Mouse (Mus musculus) bone marrow macrophage, adult 2 months (primary cell): Measurements from ENCODE around the gene Gcsam. TPM values are rescaled to one million over a fixed set of nuclear protein-coding genes. Genes with fewer than 3 reads are reported as not detected.
A peak's percentile ranks its signal among the peaks of the same experiment; 100 is the strongest.

Source experiments
- H3K27ac ChIP-seq: 2 replicates; pipeline ENCODE4 v1.5.1; 2012; ENCODE audit warnings: low read depth, low read length; ENCODE audit not compliant: insufficient read depth
- H3K4me1 ChIP-seq: 2 replicates; pipeline ENCODE4 v1.6.1; 2012; ENCODE audit warnings: low read length; ENCODE audit not compliant: control insufficient read depth, insufficient read depth
- H3K4me3 ChIP-seq: 2 replicates; pipeline ENCODE4 v1.5.1; 2012; ENCODE audit warnings: mild to moderate bottlenecking, low read length, moderate library complexity; ENCODE audit not compliant: insufficient read depth
- CTCF ChIP-seq: IDR thresholded peaks from 2 replicates; pipeline ENCODE4 v1.5.1; 2012; ENCODE audit warnings: low read depth, mild to moderate bottlenecking, low read length, moderate library complexity
- POLR2A ChIP-seq: IDR thresholded peaks from 2 replicates; pipeline ENCODE4 v1.6.1; 2012; ENCODE audit warnings: mild to moderate bottlenecking, low read depth, low read length, borderline replicate concordance
- polyA plus RNA-seq: library from polyadenylated mRNA; stranded (reverse); fragments of >200 nt; gene quantifications from 2 replicates; pipeline ENCODE4 v1.2.4, GENCODE M21; 2012; ENCODE audit not compliant: missing spikeins, insufficient read depth, insufficient read length

Gene Gcsam
- polyA plus RNA-seq: not detected in 2 replicates

GRCm38 (mm10) chr16:45610267-45610666 lies at the start of gene Gcsam:
Gene Gcsam (plus strand): TSS chr16:45610380.
- TF ChIP-seq POLR2A (no peak), CTCF (no peak)
- no peak within 1 kb of the TSS for H3K4me3 ChIP-seq

GRCm38 (mm10) chr16:45561747-45562146 lies 48.4 kb upstream of the Gcsam start:
- no peak for TF ChIP-seq POLR2A
- TF ChIP-seq CTCF: no peak
- Histone ChIP-seq H3K27ac (peak overlapping the region; percentile 64), H3K4me3 (no peak overlapping the region), H3K4me1 (peaks cover 12% of the 10 kb centered on the region)

More at GRCm38 (mm10) chr16:45610267-45610666, at the start of gene Gcsam:
- Histone ChIP-seq H3K4me1 (no peaks in the 10 kb centered on the region), H3K27ac (no peak within 1 kb of the TSS)

- TF ChIP-seq POLR2A: no peak
- TF ChIP-seq CTCF: no peak
- Histone ChIP-seq H3K27ac (no peak overlapping the region), H3K4me3 (no peak overlapping the region), H3K4me1 (no peaks in the 10 kb centered on the region)
These were observed 37.9 kb upstream of the Gcsam start for GRCm38 (mm10) chr16:45572307-45572706.

- Histone ChIP-seq H3K4me3 (no peak overlapping the region), H3K27ac (no peak overlapping the region), H3K4me1 (no peaks in the 10 kb centered on the region)
- TF ChIP-seq POLR2A (no peak), CTCF (no peak)
These were observed 30.3 kb upstream of the Gcsam start for GRCm38 (mm10) chr16:45579883-45580282.

- Histone ChIP-seq H3K27ac (no peak overlapping the region), H3K4me3 (no peak overlapping the region), H3K4me1 (no peaks in the 10 kb centered on the region)
- TF ChIP-seq POLR2A (no peak), CTCF (peak; percentile 11; the same call in 1 of the 2 replicates)
These were observed 27.7 kb upstream of the Gcsam start for GRCm38 (mm10) chr16:45582512-45582911.

DNA sequence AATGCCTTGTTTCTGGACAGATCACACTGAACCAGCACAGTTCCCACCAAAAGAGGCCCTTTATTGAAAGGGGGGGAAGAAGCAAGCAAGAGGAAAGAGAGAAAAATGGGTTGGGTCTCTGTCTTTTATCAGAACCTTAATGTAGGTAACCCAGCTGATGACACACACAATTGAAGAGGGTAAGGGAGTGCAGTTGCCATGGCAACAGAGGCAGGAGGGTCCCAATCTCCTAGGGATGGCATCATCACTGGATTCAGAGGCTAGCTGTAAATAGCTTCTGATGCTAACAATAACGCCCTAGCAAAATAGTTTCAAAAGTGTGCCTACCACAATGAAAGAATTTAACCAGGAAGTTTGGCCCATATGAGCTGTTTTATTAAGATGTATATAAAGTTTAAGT lies 16.5 kb upstream of the Gcsam start:
- Histone ChIP-seq H3K4me1 (no peaks in the 10 kb centered on the region), H3K4me3 (no peak overlapping the region)

DNA sequence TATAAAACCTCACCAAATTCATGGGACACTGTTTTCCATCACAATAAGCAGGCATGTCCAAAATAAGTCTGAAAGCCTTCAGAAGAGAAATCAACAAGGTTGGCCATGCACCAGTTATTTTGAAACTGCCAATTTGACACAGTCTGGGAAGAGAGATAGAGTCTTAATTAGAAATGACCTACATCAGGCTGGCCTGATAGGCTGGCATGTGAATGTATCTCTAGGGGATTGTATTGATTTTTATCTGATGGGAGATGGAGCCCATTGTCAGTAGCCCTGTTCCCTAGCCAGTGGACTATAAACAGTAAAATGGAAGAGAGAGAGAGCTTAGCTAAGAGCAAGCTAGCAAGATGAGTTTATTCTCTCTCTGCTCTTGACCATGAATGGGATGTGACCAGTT lies 14.7 kb upstream of the Gcsam start:
- Histone ChIP-seq H3K4me3 (no peak overlapping the region), H3K27ac (no peak overlapping the region), H3K4me1 (no peaks in the 10 kb centered on the region)
- TF ChIP-seq CTCF (no peak), POLR2A (no peak)

More for the DNA sequence above, 16.5 kb upstream of the Gcsam start:
- no peak overlapping the region for H3K27ac ChIP-seq
- TF ChIP-seq POLR2A (no peak), CTCF (no peak)

- TF ChIP-seq CTCF (no peak), POLR2A (no peak)
- Histone ChIP-seq H3K4me1 (no peaks in the 10 kb centered on the region), H3K27ac (no peak overlapping the region), H3K4me3 (no peak overlapping the region)
These were observed 1.7 kb upstream of the Gcsam start for GRCm38 (mm10) chr16:45608481-45608954.

GRCm38 (mm10) chr16:45609300-45609699 lies 880 bp upstream of the Gcsam start:
- no peak overlapping the region for H3K27ac ChIP-seq
- TF ChIP-seq CTCF (peak; percentile 33; the same call in 1 of the 2 replicates), POLR2A (no peak)
- H3K4me3 ChIP-seq: no peak overlapping the region
- H3K4me1 ChIP-seq: no peaks in the 10 kb centered on the region

- TF ChIP-seq POLR2A (no peak), CTCF (no peak)
- H3K4me3 ChIP-seq: no peak overlapping the region
- H3K4me1 ChIP-seq: no peaks in the 10 kb centered on the region
- H3K27ac ChIP-seq: no peak overlapping the region
These were observed 3.1 kb downstream of the Gcsam start for GRCm38 (mm10) chr16:45613247-45613646.
